Mouse (Mus musculus) splenic B cell, adult 2 months (primary cell): ENCODE data around the gene Tas2r104.

Source experiments
- DNase-seq: peaks from one replicate; pipeline ENCODE4 v3.0.0-alpha.2; 2011; ENCODE audit warnings: low read depth, low spot score
- H3K27me3 ChIP-seq: 2 replicates; pipeline ENCODE4 v1.6.1; 2012; ENCODE audit warnings: mild to moderate bottlenecking, low read length, moderate library complexity, mixed read lengths; ENCODE audit not compliant: control insufficient read depth, poor library complexity, insufficient read depth, severe bottlenecking
- H3K36me3 ChIP-seq: 2 replicates; pipeline ENCODE4 v1.6.1; 2012; ENCODE audit warnings: mild to moderate bottlenecking, low read length, moderate library complexity, mixed read lengths; ENCODE audit not compliant: control insufficient read depth, poor library complexity, insufficient read depth, severe bottlenecking

Tas2r104 gene

DNA sequence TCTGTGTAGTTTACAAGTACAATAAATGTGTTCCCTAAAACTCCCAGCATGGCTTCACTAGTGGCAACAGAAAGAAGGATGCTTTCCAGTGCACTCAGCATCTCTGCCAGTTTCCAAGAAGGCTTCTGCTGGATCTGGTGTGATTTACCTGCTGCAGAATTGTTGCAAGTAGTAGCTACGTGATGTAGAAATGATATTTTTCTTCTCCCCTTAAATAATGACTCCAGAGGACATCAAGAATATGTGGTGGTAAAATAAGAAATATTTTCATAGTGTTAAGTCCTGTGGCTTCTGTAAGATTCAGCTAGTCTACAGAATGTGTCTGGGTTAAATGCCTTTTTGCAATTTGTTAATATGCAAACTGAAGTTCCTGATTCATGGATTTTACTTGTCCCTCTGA lies at the start of gene Tas2r104:
Gene Tas2r104, minus strand, starts transcription at position 101 of the 400 bp plus-strand sequence.
- no peaks in the 10 kb centered on the region for H3K27me3 ChIP-seq

DNA sequence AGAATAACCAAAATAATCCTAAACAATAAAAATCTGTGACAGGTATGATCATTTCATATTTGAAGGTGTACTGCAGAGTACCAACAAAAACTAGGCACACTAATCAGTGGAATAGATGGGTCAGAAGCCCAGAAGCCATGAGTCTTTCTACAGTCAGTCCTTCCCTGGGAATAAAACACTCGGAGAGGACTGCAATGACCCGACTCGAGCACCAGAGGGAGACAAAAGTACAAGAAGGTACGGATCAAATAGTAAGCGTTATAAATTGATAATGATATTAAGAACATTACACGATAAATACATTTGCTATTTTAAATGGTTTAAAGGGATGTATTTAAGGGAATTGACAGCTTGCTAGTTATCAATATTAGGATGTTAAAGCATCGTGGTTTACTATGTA lies 27.3 kb upstream of the Tas2r104 start:
- no peak for DNase-seq
- H3K36me3 ChIP-seq = no peaks in the 10 kb centered on the region

More for the DNA sequence above, at the start of gene Tas2r104:
- H3K36me3 ChIP-seq = no peaks in the 10 kb centered on the region
- DNase-seq = no peak

DNA sequence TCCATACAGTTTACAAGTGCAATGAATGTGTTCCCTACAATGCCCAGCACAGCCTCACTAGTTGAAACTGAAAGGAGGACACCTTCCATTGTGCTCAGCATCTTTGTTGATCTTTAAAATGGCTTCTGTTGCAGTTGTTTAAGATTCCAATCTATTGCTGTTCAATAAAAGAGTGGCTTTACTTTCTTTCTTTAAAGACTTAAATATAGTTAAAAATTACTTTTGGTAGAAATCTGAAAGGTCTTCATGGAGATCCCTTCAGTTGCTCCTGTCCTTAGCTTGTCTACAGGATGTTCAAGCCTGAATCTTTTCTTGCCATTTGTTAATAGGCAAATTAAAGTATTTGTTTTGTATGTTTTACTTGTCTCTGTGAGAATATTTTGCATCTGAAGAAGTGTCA lies 4.4 kb upstream of the Tas2r104 start, which contains the start of gene Tas2r114:
Gene Tas2r114, minus strand, starts transcription at position 101 of the 400 bp plus-strand sequence.
- no peak for DNase-seq
- no peaks in the 10 kb centered on the region for H3K36me3 ChIP-seq
- H3K27me3 ChIP-seq = no peaks in the 10 kb centered on the region

More for the DNA sequence above, 27.3 kb upstream of the Tas2r104 start:
- no peaks in the 10 kb centered on the region for H3K27me3 ChIP-seq

DNA sequence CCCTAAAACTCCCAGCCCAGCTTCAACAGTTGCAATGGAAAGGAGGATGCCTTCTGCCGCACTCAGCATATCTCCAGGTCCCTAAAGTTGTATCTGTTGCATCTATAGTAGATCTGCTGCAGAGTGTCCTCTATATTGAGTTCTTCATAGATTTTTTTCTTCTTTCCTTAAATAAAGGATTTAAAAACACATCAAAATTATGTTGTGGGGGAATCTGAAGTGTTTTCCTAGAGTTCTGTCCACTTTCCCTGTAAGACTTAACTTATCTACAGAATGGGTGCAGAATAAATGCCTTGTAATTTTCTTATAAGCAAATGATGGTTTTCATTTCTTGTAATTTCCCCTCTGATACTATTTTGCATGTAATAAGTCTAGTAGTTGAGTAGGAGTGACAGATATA lies 1.9 kb upstream of the Tas2r104 start, which contains the start of gene Tas2r105:
Gene Tas2r105, minus strand, starts transcription at position 101 of the 400 bp plus-strand sequence.
- no peak for DNase-seq
- Histone ChIP-seq H3K36me3 (no peaks in the 10 kb centered on the region), H3K27me3 (no peaks in the 10 kb centered on the region)

DNA sequence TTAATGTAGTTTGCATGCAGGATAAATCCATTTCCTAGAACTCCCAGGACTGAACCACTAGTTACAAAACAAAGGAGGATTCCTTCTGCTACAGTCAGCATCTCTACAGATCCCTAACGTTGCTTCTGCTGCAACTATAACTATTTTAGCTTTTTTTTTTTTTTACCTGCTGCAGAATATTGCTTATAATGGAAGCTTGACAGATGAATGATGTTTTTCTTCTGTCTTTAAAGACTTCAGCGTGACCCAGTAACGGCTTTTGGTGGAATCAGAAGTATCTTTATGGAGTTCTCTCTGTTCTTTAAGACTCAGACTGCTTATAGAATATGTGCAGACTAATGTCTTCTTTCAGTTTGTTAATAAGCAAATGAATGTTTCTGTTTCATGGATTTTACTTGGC lies 6.8 kb downstream of the Tas2r104 start, which contains the start of gene Tas2r106:
Gene Tas2r106, minus strand, starts transcription at position 101 of the 400 bp plus-strand sequence.
- no peaks in the 10 kb centered on the region for H3K36me3 ChIP-seq
- no peaks in the 10 kb centered on the region for H3K27me3 ChIP-seq
- no peak for DNase-seq

DNA sequence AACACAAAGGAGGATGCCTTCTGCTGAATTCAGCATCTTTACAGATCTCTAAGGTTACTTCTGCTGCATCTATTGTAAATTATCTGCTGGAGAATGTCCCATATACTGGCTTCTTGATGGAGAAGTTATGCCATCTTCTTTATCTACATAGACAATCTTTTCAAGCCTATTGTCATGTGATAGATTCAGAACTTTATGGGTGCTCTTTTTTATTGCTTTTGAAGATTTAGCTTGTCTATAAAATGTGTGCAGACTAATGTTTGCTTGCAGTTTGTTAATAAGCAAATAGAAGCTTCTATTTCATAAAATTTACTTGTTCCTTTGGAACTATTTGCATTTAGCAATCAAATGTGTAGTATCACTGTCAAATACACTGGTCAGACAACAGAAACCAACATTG lies 25.5 kb downstream of the Tas2r104 start, which contains the start of gene Tas2r107:
Gene Tas2r107, minus strand, starts transcription at position 101 of the 400 bp plus-strand sequence.
- Histone ChIP-seq H3K36me3 (no peaks in the 10 kb centered on the region), H3K27me3 (no peaks in the 10 kb centered on the region)
- DNase-seq = no peak
